Mouse (Mus musculus) liver, adult 2 months (tissue): ENCODE data around the gene 2010005H15Rik. TPM values are rescaled to one million over a fixed set of nuclear protein-coding genes. Genes with fewer than 3 reads are reported as not detected.
"Not testable (repeated sequence)": the region's sequence is repeated elsewhere in the genome, so short reads cannot be mapped to it uniquely, and the experiment has no call there.

Source experiments
- DNase-seq: peaks from one replicate; pipeline ENCODE4 v3.0.0-alpha.2; 2011; ENCODE audit warnings: low read depth, low spot score; ENCODE audit errors: extremely low read depth
- H3K27ac ChIP-seq: fragments of 200-500 bp; replicated peaks from 2 replicates; pipeline ENCODE4 v1.5.1; 2012; ENCODE audit warnings: low read depth, mild to moderate bottlenecking, control low read depth, inconsistent platforms, low read length; ENCODE audit not compliant: insufficient read depth
- H3K27me3 ChIP-seq: fragments of 200-500 bp; 2 replicates; pipeline ENCODE4 v1.6.1; 2012; ENCODE audit warnings: mild to moderate bottlenecking, moderate library complexity, low read length, inconsistent platforms; ENCODE audit not compliant: control insufficient read depth, insufficient read depth
- H3K36me3 ChIP-seq: fragments of 200-500 bp; 2 replicates; pipeline ENCODE4 v1.6.1; 2012; ENCODE audit warnings: low read length, inconsistent platforms; ENCODE audit not compliant: control insufficient read depth, insufficient read depth
- H3K4me1 ChIP-seq: fragments of 200-500 bp; 2 replicates; pipeline ENCODE4 v1.6.1; 2011; ENCODE audit warnings: low read length; ENCODE audit not compliant: control insufficient read depth, insufficient read depth
- H3K4me3 ChIP-seq: fragments of 200-500 bp; 2 replicates; pipeline ENCODE4 v1.5.1; 2011; ENCODE audit warnings: low read depth, mild to moderate bottlenecking, control low read depth, low read length, moderate library complexity; ENCODE audit not compliant: insufficient read depth
- H3K79me2 ChIP-seq: fragments of 200-500 bp; 2 replicates; pipeline ENCODE4 v1.6.1; 2012; ENCODE audit warnings: inconsistent platforms, mild to moderate bottlenecking, low read length, moderate library complexity; ENCODE audit not compliant: control insufficient read depth, insufficient read depth
- H3K9ac ChIP-seq: fragments of 200-500 bp; 2 replicates; pipeline ENCODE4 v1.6.1; 2012; ENCODE audit warnings: low read depth, mild to moderate bottlenecking, control low read depth, inconsistent platforms, low read length
- CTCF ChIP-seq: fragments of 200-500 bp; IDR thresholded peaks from 2 replicates; pipeline ENCODE4 v1.5.1; 2011; ENCODE audit warnings: low read depth, low read length, control low read depth
- POLR2A ChIP-seq: fragments of 200-500 bp; IDR thresholded peaks from 2 replicates; pipeline ENCODE4 v1.6.1; 2011; ENCODE audit warnings: low read length, control low read depth; ENCODE audit not compliant: insufficient read depth; ENCODE audit errors: extremely low read depth
- WGBS: fragments of 180-500 bp; shearing (Covaris S2); methylation state at CpG from one replicate; pipeline ENCODE4 v1.1.7; 2018; 5-methylcytosine and 5-hydroxymethylcytosine counted together
- polyA plus RNA-seq: library from polyadenylated mRNA; depleted of rRNA; stranded (reverse); fragments of >200 nt; gene quantifications from 2 replicates; pipeline ENCODE4 v1.2.3, GENCODE M21; 2012; rRNA removed
- total RNA-seq: library from RNA; depleted of rRNA; stranded (reverse); fragments of >200 nt; gene quantifications from 2 replicates; pipeline ENCODE4 v1.2.3, GENCODE M21; 2014; rRNA removed

2010005H15Rik gene
- total and polyA plus RNA-seq, 2 experiments: not detected

DNA sequence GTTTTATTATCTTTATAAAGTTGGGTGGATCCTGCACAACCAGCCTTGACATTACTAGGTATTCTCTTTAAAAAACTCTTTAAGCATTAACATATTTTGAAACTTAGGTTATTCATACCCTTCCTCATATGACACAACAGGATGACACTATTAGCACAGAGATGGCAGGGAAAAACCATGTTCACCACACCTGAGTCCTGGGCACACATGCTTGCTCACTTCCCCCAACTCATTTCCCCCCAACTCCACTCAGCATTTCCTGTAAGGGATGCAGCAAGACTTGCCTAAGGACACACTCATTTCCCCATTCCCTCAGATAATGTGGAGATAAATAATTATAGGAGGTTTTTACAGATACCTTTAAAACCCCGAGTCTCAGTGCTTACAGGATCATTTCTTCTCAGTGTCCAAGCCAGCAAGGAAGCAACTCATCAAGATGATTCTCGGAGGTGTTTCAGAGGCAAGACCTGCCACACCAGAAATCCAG, 11.3 kb upstream of the 2010005H15Rik start, which contains the start of gene Gm5416:
TSS of gene Gm5416 (plus strand) at position 437 of the 487 bp plus-strand sequence.
- H3K4me3 ChIP-seq: no peak within 1 kb of the TSS
- H3K9ac ChIP-seq: no peak within 1 kb of the TSS
- H3K27me3 ChIP-seq: no peaks in the 10 kb centered on the region
- H3K79me2 ChIP-seq: no peaks in the 10 kb centered on the region
- H3K36me3 ChIP-seq: no peaks in the 10 kb centered on the region
- no peak for DNase-seq
- no peak within 1 kb of the TSS for H3K27ac ChIP-seq
- H3K4me1 ChIP-seq: no peaks in the 10 kb centered on the region
- TF ChIP-seq POLR2A (no peak), CTCF (no peak)
- 78% methylated on average over 2 of the region's 2 CpGs for WGBS

DNA sequence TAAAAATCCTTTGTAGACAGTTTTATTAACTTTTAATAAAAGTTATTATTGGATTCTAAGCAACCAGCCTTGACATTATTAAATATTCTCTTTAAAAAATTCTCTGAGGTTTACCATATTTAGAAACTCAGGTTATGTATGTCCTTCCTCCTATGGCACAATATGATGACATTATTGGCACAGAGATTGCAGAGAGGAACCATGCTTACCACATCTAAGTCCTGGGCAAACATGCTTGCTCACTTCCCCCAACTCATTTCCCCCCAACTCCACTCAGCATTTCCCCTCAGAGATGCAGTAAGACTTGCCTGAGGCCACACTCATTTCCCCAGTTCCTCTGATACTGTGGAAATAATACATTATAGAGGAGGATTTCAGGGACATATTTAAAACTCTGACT, 39.3 kb downstream of the 2010005H15Rik start:
- not testable (repeated sequence) for DNase-seq, H3K27ac ChIP-seq, H3K4me3 ChIP-seq, H3K79me2 ChIP-seq, H3K9ac ChIP-seq, H3K36me3 ChIP-seq, H3K4me1 ChIP-seq, H3K27me3 ChIP-seq

DNA sequence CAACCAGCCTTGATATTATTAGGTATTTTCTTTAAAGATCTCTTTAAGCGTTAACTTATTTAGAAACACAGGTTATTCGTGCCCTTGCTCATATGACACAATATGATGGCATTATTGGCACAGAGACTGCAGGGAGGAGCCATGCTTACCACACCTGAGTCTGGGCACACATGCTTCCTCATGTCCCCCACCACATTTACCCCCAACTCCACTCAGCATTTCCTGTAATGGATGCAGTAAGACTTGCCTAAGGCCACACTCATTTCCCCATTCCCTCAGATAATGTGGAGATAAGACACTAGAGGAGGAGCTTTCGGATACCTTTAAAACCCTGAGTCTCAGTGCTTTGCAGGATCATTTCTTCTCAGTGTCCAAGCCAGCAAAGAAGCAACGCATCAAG, 55.5 kb downstream of the 2010005H15Rik start, which contains the start of gene Stfa1:
TSS of gene Stfa1 (plus strand) at position 156 of the 400 bp plus-strand sequence.
- WGBS: 86% methylated on average over 4 of the region's 4 CpGs
- H3K4me3 ChIP-seq, H3K4me1 ChIP-seq: not testable (repeated sequence)

DNA sequence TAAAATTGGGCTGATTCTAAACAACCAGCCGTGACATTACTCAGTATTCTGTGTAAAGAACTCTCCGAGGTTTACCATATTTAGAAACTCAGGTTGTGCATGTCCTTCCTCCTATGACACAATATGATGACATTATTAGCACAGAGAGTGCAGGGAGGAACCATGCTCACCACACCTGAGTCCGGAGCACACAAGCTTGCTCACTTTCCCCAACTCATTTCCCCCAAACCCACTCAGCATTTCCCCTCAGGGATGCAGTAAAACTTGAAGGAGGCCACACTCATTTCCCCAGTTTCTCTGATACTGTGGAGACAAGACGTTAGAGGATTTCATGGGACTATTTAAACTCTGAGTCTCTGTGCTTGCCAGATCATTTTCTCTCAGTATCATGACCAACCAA, 67.9 kb downstream of the 2010005H15Rik start:
- Histone ChIP-seq H3K4me1 (no peaks in the 10 kb centered on the region), H3K4me3 (no peak overlapping the region), H3K9ac (no peak overlapping the region), H3K27me3 (no peaks in the 10 kb centered on the region), H3K27ac (no peak overlapping the region), H3K79me2 (no peaks in the 10 kb centered on the region), H3K36me3 (no peaks in the 10 kb centered on the region)
- no peak for DNase-seq
- TF ChIP-seq POLR2A (no peak), CTCF (no peak)
- WGBS: 77% methylated on average over 4 of the region's 4 CpGs

More for the DNA sequence above, 55.5 kb downstream of the 2010005H15Rik start, which contains the start of gene Stfa1:
- H3K9ac ChIP-seq, DNase-seq, H3K79me2 ChIP-seq, H3K27ac ChIP-seq, H3K36me3 ChIP-seq, H3K27me3 ChIP-seq: not testable (repeated sequence)

Other genes starting within 250 kb of the 2010005H15Rik start
- 21.1 and 21.4 TPM in 2 replicates for gene Kpna1, start 242.7 kb upstream of the 2010005H15Rik start, total RNA-seq
- gene Kpna1, start 242.7 kb upstream of the 2010005H15Rik start, polyA plus RNA-seq: 5.7 and 6.1 TPM in 2 replicates
- 1.9 and 2.3 TPM in 2 replicates for gene Wdr5b, start 180.3 kb upstream of the 2010005H15Rik start, total RNA-seq
- 0.51 and 0.73 TPM in 2 replicates for gene Wdr5b, start 180.3 kb upstream of the 2010005H15Rik start, polyA plus RNA-seq
- 118 and 129 TPM in 2 replicates for gene Fam162a, start 149.9 kb upstream of the 2010005H15Rik start, total RNA-seq
- 69.3 and 73.4 TPM in 2 replicates for gene Fam162a, start 149.9 kb upstream of the 2010005H15Rik start, polyA plus RNA-seq
- gene Ccdc58, start 149.8 kb upstream of the 2010005H15Rik start, total RNA-seq: 54.0 and 54.6 TPM in 2 replicates
- gene Ccdc58, start 149.8 kb upstream of the 2010005H15Rik start, polyA plus RNA-seq: 16.2 and 22.3 TPM in 2 replicates
- gene Csta1, start 90.2 kb upstream of the 2010005H15Rik start, total RNA-seq: not detected in 2 replicates
- not detected in 2 replicates for gene Csta1, start 90.2 kb upstream of the 2010005H15Rik start, polyA plus RNA-seq
- gene Stfa2l1, start 64.7 kb upstream of the 2010005H15Rik start, total RNA-seq: not detected in 2 replicates
- not detected in 2 replicates for gene Stfa2l1, start 64.7 kb upstream of the 2010005H15Rik start, polyA plus RNA-seq
- gene Gm5483, start 37.3 kb upstream of the 2010005H15Rik start, total RNA-seq: not detected in 2 replicates
- not detected in 2 replicates for gene Gm5483, start 37.3 kb upstream of the 2010005H15Rik start, polyA plus RNA-seq
- gene Gm5416, start 11.1 kb upstream of the 2010005H15Rik start, total RNA-seq: not detected in 2 replicates
- gene Gm5416, start 11.1 kb upstream of the 2010005H15Rik start, polyA plus RNA-seq: not detected in 2 replicates
- gene Stfa1, start 55.5 kb downstream of the 2010005H15Rik start, total RNA-seq: not detected in 2 replicates
- not detected in 2 replicates for gene Stfa1, start 55.5 kb downstream of the 2010005H15Rik start, polyA plus RNA-seq
- not detected in 2 replicates for gene BC117090, start 112.9 kb downstream of the 2010005H15Rik start, total RNA-seq
- gene BC117090, start 112.9 kb downstream of the 2010005H15Rik start, polyA plus RNA-seq: not detected in 2 replicates
- gene BC100530, start 146.3 kb downstream of the 2010005H15Rik start, total RNA-seq: not detected in 2 replicates
- not detected in 2 replicates for gene BC100530, start 146.3 kb downstream of the 2010005H15Rik start, polyA plus RNA-seq
- gene Stfa2, start 187.0 kb downstream of the 2010005H15Rik start, total RNA-seq: not detected in 2 replicates
- not detected in 2 replicates for gene Stfa2, start 187.0 kb downstream of the 2010005H15Rik start, polyA plus RNA-seq
- not detected in 2 replicates for gene Stfa3, start 233.9 kb downstream of the 2010005H15Rik start, total RNA-seq
- not detected in 2 replicates for gene Stfa3, start 233.9 kb downstream of the 2010005H15Rik start, polyA plus RNA-seq